Mouse (Mus musculus) liver, embryonic 16.5 days (tissue): Measurements from ENCODE around the gene Uspl1. TPM values are rescaled to one million over a fixed set of nuclear protein-coding genes. Genes with fewer than 3 reads are reported as not detected.

Experiments used
- ATAC-seq: fragments of 200-750 bp; cut with Nextera tagmentation; 2 replicates; pipeline ENCODE4 v1.8.0; 2017; ENCODE audit warnings: low read depth, mild to moderate bottlenecking, moderate number of reproducible peaks, moderate library complexity
- H3K27ac ChIP-seq: fragments of 300-500 bp; sonication (generic); 2 replicates; pipeline ENCODE4 v1.5.1; 2014; ENCODE audit warnings: mild to moderate bottlenecking, low read length
- H3K27me3 ChIP-seq: fragments of 300-500 bp; sonication (generic); 2 replicates; pipeline ENCODE4 v1.6.1; 2014; ENCODE audit warnings: low read depth, low read length, mixed read lengths; ENCODE audit not compliant: control insufficient read depth, insufficient read depth
- H3K36me3 ChIP-seq: fragments of 300-500 bp; sonication (generic); 2 replicates; pipeline ENCODE4 v1.6.1; 2014; ENCODE audit warnings: mild to moderate bottlenecking; ENCODE audit not compliant: control insufficient read depth, insufficient read depth
- H3K4me1 ChIP-seq: fragments of 300-500 bp; sonication (generic); 2 replicates; pipeline ENCODE4 v1.6.1; 2014; ENCODE audit warnings: low read depth, low read length, mixed read lengths; ENCODE audit not compliant: control insufficient read depth
- H3K4me2 ChIP-seq: fragments of 300-500 bp; sonication (generic); 2 replicates; pipeline ENCODE4 v1.6.1; 2014; ENCODE audit warnings: low read depth, low read length, mixed read lengths
- H3K4me3 ChIP-seq: fragments of 300-500 bp; sonication (generic); 2 replicates; pipeline ENCODE4 v1.5.1; 2014; ENCODE audit warnings: low read depth, mild to moderate bottlenecking, low read length
- H3K9ac ChIP-seq: fragments of 300-500 bp; sonication (generic); 2 replicates; pipeline ENCODE4 v1.6.1; 2014; ENCODE audit warnings: low read depth, low read length
- H3K9me3 ChIP-seq: fragments of 300-500 bp; sonication (generic); replicated peaks from 2 replicates; pipeline ENCODE4 v1.6.1; 2016; ENCODE audit warnings: low read length; ENCODE audit not compliant: control insufficient read depth
- WGBS: fragments of 180-500 bp; shearing (Covaris S2); extraction: QIAGEN DNeasy Blood & Tissue Kit; methylation state at CpG from one replicate; pipeline ENCODE4 v1.1.7; 2014; ENCODE audit not compliant: insufficient replicate concordance; 5-methylcytosine and 5-hydroxymethylcytosine counted together
- polyA plus RNA-seq: library from polyadenylated mRNA; unstranded; fragments of >200 nt; fragmentation: Nextera tagmentation; extraction: Ambion mirVana; gene quantifications from 2 replicates; pipeline ENCODE4 v1.2.1, GENCODE M21; 2015

The Uspl1 gene
- polyA plus RNA-seq, 1 experiment from 2014 or later = 16.1 TPM

DNA sequence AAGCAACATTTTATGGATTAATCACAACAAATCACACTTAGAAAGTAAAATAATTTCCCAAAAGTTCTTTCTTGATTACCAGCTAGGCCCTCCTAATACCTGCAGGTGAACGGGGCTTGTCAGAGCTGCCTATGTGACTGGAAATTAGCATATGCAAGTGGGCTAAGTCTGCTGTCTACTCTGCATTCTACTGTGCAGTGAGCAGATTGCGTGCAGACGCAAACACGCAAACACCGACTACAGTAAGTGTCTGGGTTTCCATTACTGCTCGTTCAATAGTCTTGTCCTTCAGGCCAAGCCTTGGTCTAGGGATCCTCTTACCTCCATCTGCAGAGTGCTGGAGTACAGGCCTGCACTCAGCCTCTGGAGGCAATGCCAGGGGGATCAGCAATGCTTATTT, 8.4 kb upstream of the Uspl1 start:
- no peak overlapping the region for H3K27ac ChIP-seq
- no peaks in the 10 kb centered on the region for H3K9me3 ChIP-seq
- ATAC-seq = no peak
- H3K4me1 ChIP-seq = no peaks in the 10 kb centered on the region
- H3K4me3 ChIP-seq = no peak overlapping the region
- WGBS = 84% methylated on average over 6 of the region's 6 CpGs
- H3K27me3 ChIP-seq = no peaks in the 10 kb centered on the region
- H3K9ac ChIP-seq = no peak overlapping the region
- no peaks in the 10 kb centered on the region for H3K36me3 ChIP-seq
- no peak overlapping the region for H3K4me2 ChIP-seq

DNA sequence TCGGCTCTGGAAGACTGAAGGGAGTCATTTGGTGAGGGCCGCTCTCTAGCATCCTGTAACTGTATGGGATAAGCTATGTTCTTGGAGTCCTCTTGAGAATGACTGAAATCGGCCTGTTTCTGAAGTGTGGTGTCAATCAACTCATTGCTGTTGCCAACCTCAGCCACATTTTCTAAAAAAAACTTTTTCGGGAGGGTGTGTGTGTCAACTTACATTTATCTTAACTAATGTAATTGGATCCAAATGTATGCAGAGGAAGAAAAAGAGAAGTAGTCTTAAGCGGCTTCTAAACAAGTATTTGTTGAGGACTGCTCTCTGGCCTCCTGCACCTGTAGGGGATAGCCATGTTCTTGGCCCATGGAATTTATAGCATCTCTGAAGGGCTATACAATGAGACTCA, 6.1 kb upstream of the Uspl1 start:
- WGBS = 79% methylated on average over 5 of the region's 5 CpGs
- H3K4me2 ChIP-seq = no peak overlapping the region
- H3K27ac ChIP-seq = no peak overlapping the region
- H3K27me3 ChIP-seq = no peaks in the 10 kb centered on the region
- H3K9ac ChIP-seq = no peak overlapping the region
- peaks cover 5% of the 10 kb centered on the region for H3K4me1 ChIP-seq
- no peaks in the 10 kb centered on the region for H3K9me3 ChIP-seq
- H3K36me3 ChIP-seq = no peaks in the 10 kb centered on the region
- ATAC-seq = no peak
- no peak overlapping the region for H3K4me3 ChIP-seq

DNA sequence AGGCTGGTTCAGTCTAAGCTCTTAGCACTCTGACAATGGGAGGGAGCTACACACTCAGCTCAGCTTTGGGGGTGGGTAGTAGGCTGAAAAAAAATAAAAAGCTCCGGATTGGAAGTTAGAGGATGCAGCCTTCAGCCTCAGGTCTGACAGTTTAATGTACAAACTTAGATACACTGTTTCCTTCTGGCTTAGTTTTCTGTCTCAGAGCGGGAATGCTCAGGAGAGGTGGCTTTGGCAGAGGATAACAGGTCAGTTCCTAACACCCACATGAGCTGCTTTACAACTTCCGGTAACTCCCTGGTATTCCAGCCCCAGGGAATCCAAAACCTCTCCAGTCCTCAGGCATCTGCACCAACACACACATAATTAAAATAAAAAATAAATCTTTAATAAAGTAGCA, 4.3 kb upstream of the Uspl1 start:
- H3K27me3 ChIP-seq = no peaks in the 10 kb centered on the region
- ATAC-seq = no peak
- no peaks in the 10 kb centered on the region for H3K36me3 ChIP-seq
- H3K9ac ChIP-seq = no peak overlapping the region
- H3K4me3 ChIP-seq = no peak overlapping the region
- WGBS = 82% methylated on average over 3 of the region's 3 CpGs
- H3K4me1 ChIP-seq = peaks cover 5% of the 10 kb centered on the region
- H3K9me3 ChIP-seq = no peaks in the 10 kb centered on the region
- H3K4me2 ChIP-seq = no peak overlapping the region
- H3K27ac ChIP-seq = no peak overlapping the region

DNA sequence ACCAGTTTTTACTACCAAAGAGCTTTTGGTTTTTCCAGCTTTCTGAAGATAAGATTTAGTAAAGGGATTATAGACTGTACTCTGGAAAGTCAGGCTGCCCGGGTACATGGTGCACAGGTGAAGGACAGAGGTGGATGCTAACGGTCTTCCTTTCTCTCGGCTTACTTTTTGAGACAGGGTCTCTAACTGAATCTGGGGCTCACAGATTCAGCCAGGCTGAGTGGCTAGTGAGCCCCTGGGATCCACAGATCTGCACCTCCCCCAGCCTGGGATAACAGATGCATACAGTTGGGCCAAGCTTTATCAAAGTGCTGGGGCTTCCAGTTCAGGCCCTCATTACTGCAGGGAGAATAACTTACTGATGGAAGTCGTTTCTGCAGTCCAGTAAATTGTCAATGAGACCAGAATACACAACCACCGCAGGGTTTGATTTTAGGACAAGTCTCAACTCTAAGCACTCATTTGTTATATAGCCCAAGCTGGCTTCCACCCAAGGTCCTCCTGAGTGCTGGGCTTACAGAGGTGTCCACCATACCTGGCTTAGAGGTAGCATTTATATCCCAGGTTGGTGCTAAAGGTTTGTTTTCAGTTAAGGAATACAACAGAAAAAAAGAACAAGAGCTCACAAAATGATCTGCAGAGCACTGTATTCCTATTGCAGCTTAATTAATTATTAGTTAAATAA, 1.8 kb upstream of the Uspl1 start:
- no peak for ATAC-seq
- Histone ChIP-seq H3K27ac (no peak overlapping the region), H3K9ac (no peak overlapping the region), H3K36me3 (no peaks in the 10 kb centered on the region), H3K4me3 (no peak overlapping the region), H3K9me3 (no peaks in the 10 kb centered on the region), H3K27me3 (no peaks in the 10 kb centered on the region), H3K4me2 (no peak overlapping the region; the same call in 1 of the 2 replicates), H3K4me1 (peaks cover 18% of the 10 kb centered on the region)
- 72% methylated on average over 5 of the region's 5 CpGs for WGBS

DNA sequence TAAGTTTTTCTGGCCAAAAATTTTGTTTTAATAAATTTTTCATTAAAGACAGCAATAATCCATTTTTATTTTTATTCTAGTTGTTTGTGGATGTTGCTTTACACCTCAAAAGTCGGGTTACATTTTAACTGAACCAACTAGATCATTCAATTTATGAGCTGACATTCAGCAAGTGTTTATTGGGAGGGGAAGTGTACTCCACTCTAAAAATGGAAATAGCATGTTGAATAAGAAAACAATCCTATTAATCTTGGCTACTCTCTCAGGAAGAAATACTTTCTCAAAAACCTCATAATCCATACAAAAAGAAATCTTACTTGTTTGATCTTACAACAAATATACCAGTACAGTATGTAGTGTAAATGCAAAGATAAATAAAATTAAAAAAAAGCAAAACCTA, 1.0 kb upstream of the Uspl1 start:
- peak overlapping the region; percentile 97 for H3K27ac ChIP-seq
- WGBS = 12% methylated on average over 1 of the region's 1 CpGs
- peak overlapping the region; percentile 95 for H3K9ac ChIP-seq

DNA sequence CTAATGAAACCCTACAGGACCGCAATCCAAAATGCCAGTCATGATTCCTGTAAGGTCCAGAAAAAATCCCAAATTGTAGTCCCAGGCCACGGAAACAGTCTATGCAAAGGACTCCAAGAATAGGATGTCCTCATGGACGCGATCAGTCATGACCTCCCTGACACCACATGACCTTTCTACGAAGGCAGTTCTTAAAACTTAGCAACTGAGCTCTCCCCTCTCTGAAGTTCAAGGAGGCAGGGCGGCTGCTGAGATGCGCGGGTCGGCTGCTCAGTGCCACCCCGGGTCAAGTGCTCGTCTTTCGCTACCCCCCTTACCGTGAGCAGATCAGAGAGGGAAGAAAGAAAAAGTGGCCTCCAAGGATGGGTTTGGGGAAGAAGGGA, 438 bp upstream of the Uspl1 start:
- no peaks in the 10 kb centered on the region; the same call in 1 of the 2 replicates for H3K36me3 ChIP-seq
- peak; percentile 33 for ATAC-seq
- no peaks in the 10 kb centered on the region for H3K9me3 ChIP-seq
- H3K27me3 ChIP-seq = no peaks in the 10 kb centered on the region
- peak overlapping the region; percentile 96 for H3K4me2 ChIP-seq
- H3K9ac ChIP-seq = peak overlapping the region; percentile 95
- peak overlapping the region; percentile 95 for H3K4me3 ChIP-seq
- H3K4me1 ChIP-seq = peaks cover 18% of the 10 kb centered on the region
- H3K27ac ChIP-seq = peak overlapping the region; percentile 97
- under 1% methylated on average over 13 of the region's 13 CpGs for WGBS

More for the DNA sequence above, 1.0 kb upstream of the Uspl1 start:
- Histone ChIP-seq H3K4me1 (peaks cover 18% of the 10 kb centered on the region), H3K4me2 (peak overlapping the region; percentile 96), H3K36me3 (no peaks in the 10 kb centered on the region; the same call in 1 of the 2 replicates), H3K27me3 (no peaks in the 10 kb centered on the region), H3K4me3 (peak overlapping the region; percentile 95), H3K9me3 (no peaks in the 10 kb centered on the region)
- ATAC-seq = no peak

DNA sequence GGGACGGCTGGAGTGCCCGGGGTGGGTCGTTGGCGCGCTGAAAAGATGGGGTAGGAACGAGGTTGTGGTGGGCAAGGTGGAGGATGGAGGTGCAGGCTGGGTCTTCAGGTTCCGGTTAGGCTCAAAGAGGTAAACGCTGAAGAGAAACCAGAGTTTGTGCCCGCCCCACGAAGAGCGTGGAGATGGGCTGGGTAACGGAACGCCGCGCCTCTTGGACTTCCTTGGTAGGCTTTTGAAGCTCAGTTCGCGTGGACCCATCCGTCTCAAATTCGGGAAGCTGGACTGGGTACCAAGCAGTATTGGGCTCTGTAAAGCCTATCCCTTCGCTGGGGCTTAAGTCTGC, 665 bp downstream of the Uspl1 start:
- peaks cover 21% of the 10 kb centered on the region for H3K4me1 ChIP-seq
- H3K36me3 ChIP-seq = peaks cover 7% of the 10 kb centered on the region
- peak overlapping the region; percentile 97 for H3K27ac ChIP-seq
- H3K9ac ChIP-seq = peak overlapping the region; percentile 93
- no peaks in the 10 kb centered on the region for H3K27me3 ChIP-seq
- 0% methylated on average over 20 of the region's 20 CpGs for WGBS
- ATAC-seq = peak; percentile 6; the same call in 1 of the 2 replicates
- peak overlapping the region; percentile 96 for H3K4me2 ChIP-seq
- H3K9me3 ChIP-seq = no peaks in the 10 kb centered on the region
- peak overlapping the region; percentile 95 for H3K4me3 ChIP-seq

DNA sequence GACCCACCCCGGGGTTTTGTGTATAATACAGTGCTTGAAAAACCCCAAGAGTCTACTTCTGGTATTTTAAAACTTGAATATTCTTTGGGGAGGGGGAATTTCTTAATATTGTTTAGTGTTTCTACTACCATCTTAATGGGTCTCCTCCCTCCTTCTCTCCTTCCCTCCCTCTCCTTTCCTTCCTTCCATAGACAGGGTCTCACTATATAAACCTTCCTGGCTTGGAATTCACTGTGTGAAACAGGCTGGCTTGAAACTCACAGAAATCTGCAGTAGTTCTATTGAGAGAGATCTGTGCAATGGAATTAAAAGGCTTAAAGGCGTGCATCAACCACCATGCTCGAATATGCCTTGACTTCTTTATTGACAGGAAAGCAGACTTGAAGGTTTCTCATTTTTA, 1.7 kb downstream of the Uspl1 start:
- no peaks in the 10 kb centered on the region for H3K9me3 ChIP-seq
- no peak overlapping the region for H3K27ac ChIP-seq
- ATAC-seq = no peak
- H3K9ac ChIP-seq = peak overlapping the region; percentile 93
- H3K4me3 ChIP-seq = peak overlapping the region; percentile 95
- no peaks in the 10 kb centered on the region for H3K27me3 ChIP-seq
- 61% methylated on average over 3 of the region's 3 CpGs for WGBS
- H3K36me3 ChIP-seq = peaks cover 13% of the 10 kb centered on the region
- peaks cover 24% of the 10 kb centered on the region for H3K4me1 ChIP-seq
- H3K4me2 ChIP-seq = peak overlapping the region; percentile 96

DNA sequence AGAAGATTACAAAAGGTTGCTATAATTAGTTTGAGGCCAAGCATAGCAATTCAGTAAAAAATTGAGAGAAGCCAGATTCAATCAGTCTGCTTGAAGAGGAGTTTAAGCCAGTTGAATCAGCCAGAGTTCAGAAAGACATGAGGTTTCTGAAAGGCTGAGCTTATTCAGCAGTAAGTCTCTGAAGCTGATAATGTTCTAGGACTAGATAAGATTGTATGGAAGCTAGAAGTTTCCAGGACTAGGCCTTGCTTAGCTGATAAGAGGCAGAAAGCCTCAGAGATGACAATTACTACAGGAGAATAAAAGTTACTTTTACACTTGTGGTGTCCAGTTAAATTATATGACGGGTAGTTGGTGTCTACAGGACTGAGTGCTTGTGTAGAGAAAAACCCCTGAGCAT, 6.0 kb downstream of the Uspl1 start:
- no peak overlapping the region for H3K27ac ChIP-seq
- H3K4me2 ChIP-seq = no peak overlapping the region
- no peaks in the 10 kb centered on the region for H3K27me3 ChIP-seq
- H3K4me3 ChIP-seq = no peak overlapping the region
- peaks cover 20% of the 10 kb centered on the region for H3K4me1 ChIP-seq
- 48% methylated on average over 1 of the region's 1 CpGs for WGBS
- no peak overlapping the region for H3K9ac ChIP-seq
- H3K9me3 ChIP-seq = no peaks in the 10 kb centered on the region
- no peak for ATAC-seq
- H3K36me3 ChIP-seq = peaks cover 36% of the 10 kb centered on the region
